ENCODE assay signal across 8 mouse cellular contexts in the genomic region with DNA sequence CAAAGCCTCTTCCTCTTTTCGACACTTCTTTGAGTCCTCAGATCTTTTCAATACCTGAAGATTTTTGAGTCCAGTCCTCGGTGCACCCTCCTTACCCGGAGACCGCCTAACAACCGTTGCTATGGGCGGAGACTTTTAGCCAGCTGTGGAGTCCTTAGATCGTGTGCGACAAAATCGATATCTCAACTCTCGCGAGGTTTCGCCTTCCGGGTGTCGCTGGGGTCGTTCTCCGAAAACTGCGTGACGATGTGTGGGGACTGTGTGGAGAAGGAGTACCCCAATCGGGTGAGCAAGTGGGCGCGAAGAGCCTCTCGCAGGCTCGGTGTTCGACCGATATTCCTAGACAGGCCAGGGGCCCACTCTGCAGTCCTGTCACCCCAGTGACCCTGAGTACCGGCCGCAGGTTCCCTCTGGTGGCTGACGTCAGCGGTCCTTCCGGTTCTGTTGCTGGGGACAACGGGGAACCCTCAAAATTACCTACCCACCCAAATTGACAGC. TPM values are rescaled to one million over a fixed set of nuclear protein-coding genes. Genes with fewer than 3 reads are reported as not detected.
DNase-seq lines count a peak whose midpoint lies in the region; ATAC-seq lines count a peak whose summit lies in the region.

TSS of gene Churc1 (plus strand) at position 185 of the 498 bp plus-strand sequence.
TSS of gene Fntb (plus strand) at position 236 of the 498 bp plus-strand sequence.

- peak; percentile 91 for DNase-seq in adipocyte (ENCODE audit: low spot score)
- peak; percentile 98 for DNase-seq in embryo, embryonic 10 days (ENCODE audit: low spot score)
- peak; percentile 90 for DNase-seq in gastrocnemius, postnatal 14 days
- DNase-seq in left cerebral cortex, postnatal 10 days (ENCODE audit: extremely low spot score in 1 of 2, low spot score in 2 of 2), result peak; percentile 89 to 95
- peak; percentile 82 for DNase-seq in right cerebral cortex, postnatal 25 days
- peak; percentile 80 to 90 for DNase-seq in urinary bladder, postnatal 4 days (ENCODE audit: low spot score in 2 of 2)

- intact Hi-C loops in gastrocnemius, postnatal 14 days (cut with DNase I; ENCODE audit: low total_unique reads), result no loop called here
- intact Hi-C loops in left cerebral cortex, postnatal 10 days (cut with DNase I), result no loop called here

- peak; percentile 97 for ATAC-seq in inflammation-experienced regulatory T-cells, adult 6 months
- ATAC-seq in megakaryocyte-erythroid progenitor cell, adult 5-6 weeks (replicated peaks; ENCODE audit: low FRiP score, low TSS enrichment, poor library complexity, severe bottlenecking), result peak; percentile 99

RNA-seq across cellular contexts. Expression of gene Churc1, which starts in this region (rescaled TPM):
- 10 to 100 TPM; 58.5 to 63.0 TPM for total RNA-seq in gastrocnemius, postnatal 14 days (2021)
- polyA plus RNA-seq in inflammation-experienced regulatory T-cells, adult 6 months (2017; shearing (Covaris generic)), result 100 to 1,000 TPM; 126 to 167 (median 138) TPM
- 10 to 100 TPM; 46.5 to 50.0 TPM for total RNA-seq in left cerebral cortex, postnatal 10 days (2021)
- total RNA-seq in megakaryocyte-erythroid progenitor cell, adult 5-6 weeks (2014; fragmentation: Nextera tagmentation), result 136 and 145 TPM in 2 replicates
- 48.9 and 57.3 TPM in 2 replicates for total RNA-seq in megakaryocyte-erythroid progenitor cell, adult 5-6 weeks (2017)

RNA-seq across cellular contexts. Expression of gene Fntb, which starts in this region (rescaled TPM):
- total RNA-seq in gastrocnemius, postnatal 14 days (2021), result 10 to 100 TPM; 16.1 to 20.0 TPM
- 10 to 100 TPM; 10.6 to 28.4 (median 16.2) TPM for polyA plus RNA-seq in inflammation-experienced regulatory T-cells, adult 6 months (2017; shearing (Covaris generic))
- total RNA-seq in left cerebral cortex, postnatal 10 days (2021), result 10 to 100 TPM; 27.7 to 28.1 TPM
- 27.2 and 31.1 TPM in 2 replicates for total RNA-seq in megakaryocyte-erythroid progenitor cell, adult 5-6 weeks (2014; fragmentation: Nextera tagmentation)
- total RNA-seq in megakaryocyte-erythroid progenitor cell, adult 5-6 weeks (2017), result 5.0 and 15.4 TPM in 2 replicates

Comparison
In these comparisons a context has a peak if more than half of its experiments do, and no peak if none do; other contexts are left out.
1. Peak in every context shown above with its lines: DNase-seq and ATAC-seq.